Mouse (Mus musculus): Measurements from ENCODE around the gene Phf10.

DNA sequence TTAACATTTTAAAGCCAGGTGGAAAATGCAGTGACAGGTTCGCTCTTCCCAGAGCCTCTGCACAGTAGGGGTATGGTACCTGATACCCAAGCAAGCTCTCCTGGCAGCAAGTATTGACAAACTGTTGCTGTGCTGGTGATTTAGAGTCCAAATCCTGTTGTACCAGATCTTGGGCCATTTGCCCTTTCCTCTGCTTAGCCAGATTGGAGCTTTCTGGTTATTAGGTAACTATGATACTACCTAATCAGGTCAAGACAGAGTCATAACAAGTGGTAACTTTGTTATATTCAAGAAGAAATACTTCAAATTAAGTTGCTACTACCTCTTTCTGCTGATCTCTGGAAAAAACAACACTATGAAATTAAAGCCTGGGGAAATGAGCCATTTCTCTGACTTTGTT, 16.5 kb downstream of the Phf10 start:
- TF ChIP-seq CTCF (IDR thresholded peaks at IDR 0.05 in 2 of 3, conservative IDR thresholded peaks at IDR 0.05 in 1 of 3; ENCODE audit: control insufficient read depth in 1 of 3, insufficient read depth in 1 of 3, low read depth in 2 of 3, low read length in 3 of 3, poor library complexity in 1 of 3, severe bottlenecking in 1 of 3): no peak
- TF ChIP-seq RAD21 (IDR thresholded peaks at IDR 0.05; ENCODE audit: low read depth, low read length): no peak
